Mouse (Mus musculus) CD4-positive naive resting alpha-beta T cell, adult 57 days (primary cell): Measurements from ENCODE around the gene Hist2h2ac. TPM values are rescaled to one million over a fixed set of nuclear protein-coding genes. Genes with fewer than 3 reads are reported as not detected.

ENCODE experiments used
- total RNA-seq: library from RNA; stranded (reverse); gene quantifications from one replicate; pipeline ENCODE4 v1.2.4, GENCODE M21; 2023

Gene Hist2h2ac
- total RNA-seq: 55.5 TPM

GRCm38 (mm10) chr3:96220765-96221639 is at the start of gene Hist2h2ac, which contains the start of gene Hist2h2be:
TSS of gene Hist2h2ac (minus strand) at chr3:96220880.
TSS of gene Hist2h2be (plus strand) at chr3:96221119.

GRCm38 (mm10) chr3:96269511-96270474 is 49.1 kb upstream of the Hist2h2ac start, which contains the start of gene Hist2h2bb:
TSS of gene Hist2h2bb (plus strand) at chr3:96269752.

GRCm38 (mm10) chr3:96268051-96268775 is 47.5 kb upstream of the Hist2h2ac start, which contains the start of gene Hist2h3b:
TSS of gene Hist2h3b (plus strand) at chr3:96268654.

GRCm38 (mm10) chr3:96262979-96263550 is 42.4 kb upstream of the Hist2h2ac start, which contains the start of gene Hist2h4:
TSS of gene Hist2h4 (minus strand) at chr3:96263311.

GRCm38 (mm10) chr3:96246427-96246856 is 25.8 kb upstream of the Hist2h2ac start, which contains the start of gene Hist2h3c1:
TSS of gene Hist2h3c1 (plus strand) at chr3:96246685.

GRCm38 (mm10) chr3:96245003-96245886 is 24.6 kb upstream of the Hist2h2ac start, which contains the start of gene Hist2h2aa1:
TSS of gene Hist2h2aa1 (plus strand) at chr3:96245497.

GRCm38 (mm10) chr3:96239949-96240798 is 19.5 kb upstream of the Hist2h2ac start, which contains the start of gene Hist2h2aa2:
TSS of gene Hist2h2aa2 (minus strand) at chr3:96240276.

GRCm38 (mm10) chr3:96238954-96239793 is 18.5 kb upstream of the Hist2h2ac start, which contains the start of gene Hist2h3c2:
TSS of gene Hist2h3c2 (minus strand) at chr3:96239127.

GRCm38 (mm10) chr3:96219661-96220130 is 984 bp downstream of the Hist2h2ac start, which contains the start of the genes Bola1 and Hist2h2ab:
TSS of gene Bola1 (minus strand) at chr3:96219709.
TSS of gene Hist2h2ab (plus strand) at chr3:96219865.

GRCm38 (mm10) chr3:96180727-96181477 is 39.8 kb downstream of the Hist2h2ac start, which contains the start of gene Sv2a:
TSS of gene Sv2a (plus strand) at chr3:96181151.

GRCm38 (mm10) chr3:96172197-96173178 is 48.2 kb downstream of the Hist2h2ac start, which contains the start of gene Sf3b4:
TSS of gene Sf3b4 (plus strand) at chr3:96172332.

Other genes with a start within 250 kb of the Hist2h2ac start
- 21.9 TPM for gene Plekho1, start 224.9 kb downstream of the Hist2h2ac start, total RNA-seq
- 15.1 TPM for gene Vps45, start 162.4 kb downstream of the Hist2h2ac start, total RNA-seq
- 20.8 TPM for gene Otud7b, start 116.4 kb downstream of the Hist2h2ac start, total RNA-seq
- 0.74 TPM for gene Mtmr11, start 58.9 kb downstream of the Hist2h2ac start, total RNA-seq
- 80.5 TPM for gene Sf3b4, start 48.5 kb downstream of the Hist2h2ac start, total RNA-seq
- 5.0 TPM for gene Sv2a, start 39.7 kb downstream of the Hist2h2ac start, total RNA-seq
- 11.2 TPM for gene Bola1, start 1.2 kb downstream of the Hist2h2ac start, total RNA-seq
- gene Hist2h2ab, start 1.0 kb downstream of the Hist2h2ac start, total RNA-seq: 7.9 TPM
- 2.7 TPM for gene Hist2h2be, start 239 bp upstream of the Hist2h2ac start, total RNA-seq
- 1.7 TPM for gene Hist2h3c2, start 18.2 kb upstream of the Hist2h2ac start, total RNA-seq
- 319 TPM for gene Hist2h2aa2, start 19.4 kb upstream of the Hist2h2ac start, total RNA-seq
- 4.3 TPM for gene Hist2h2aa1, start 24.6 kb upstream of the Hist2h2ac start, total RNA-seq
- not detected for gene Hist2h3c1, start 25.8 kb upstream of the Hist2h2ac start, total RNA-seq
- 40.0 TPM for gene Hist2h4, start 42.4 kb upstream of the Hist2h2ac start, total RNA-seq
- 57.8 TPM for gene Hist2h3b, start 47.8 kb upstream of the Hist2h2ac start, total RNA-seq
- gene Hist2h2bb, start 48.9 kb upstream of the Hist2h2ac start, total RNA-seq: 143 TPM
- 0.77 TPM for gene Fcgr1, start 73.1 kb upstream of the Hist2h2ac start, total RNA-seq
- gene BC107364, start 231.4 kb upstream of the Hist2h2ac start, total RNA-seq: not detected